Mouse (Mus musculus): ENCODE measurements around the gene Phactr1.

- no peak for TF ChIP-seq POLR2A (IDR thresholded peaks at IDR 0.05; ENCODE audit: insufficient read length, low read depth)
- TF ChIP-seq USF1 (IDR thresholded peaks at IDR 0.05; ENCODE audit: low read depth): no peak
- TF ChIP-seq MYOD1 (IDR thresholded peaks at IDR 0.05; ENCODE audit: control insufficient read depth in 1 of 3, insufficient read length in 2 of 3, low read depth in 2 of 3): no peak
- no peak for TF ChIP-seq TCF3 (IDR thresholded peaks at IDR 0.05; ENCODE audit: insufficient read length, low read depth)
These were observed 142.1 kb downstream of the Phactr1 start for GRCm38 (mm10) chr13:42822545-42822944.
